ENCODE assay signal across 34 mouse cellular contexts in genomic region chr1:190981412-190981811, GRCm38 (mm10). TPM values are rescaled to one million over a fixed set of nuclear protein-coding genes. Genes with fewer than 3 reads are reported as not detected.
DNase-seq lines count a peak whose midpoint lies in the region; ATAC-seq and TF ChIP-seq lines count a peak whose summit lies in the region.
"Had no signal": no experiment of that assay in that cellular context is flagged by ENCODE, and none has a peak within 500 bp of the region (broad histone marks: within the 10 kb centered on the region; RNA-seq: fewer than 3 reads in every experiment).

No protein-coding gene starts in this region.

- H3K4me2 ChIP-seq in heart, embryonic 12.5 days, result no peak overlapping the region
- H3K4me2 ChIP-seq: forebrain, embryonic 13.5 days; heart, embryonic 11.5 days; heart, embryonic 15.5 days; hindbrain, embryonic 13.5 days; intestine, embryonic 15.5 days had no signal

- TF ChIP-seq POLR2A in testis, adult 2 months (IDR thresholded peaks at IDR 0.05; ENCODE audit: control insufficient read depth, low read depth, low read length), result no peak

- no peak overlapping the region for H3K4me3 ChIP-seq in heart, embryonic 12.5 days
- H3K4me3 ChIP-seq in testis, adult 2 months (ENCODE audit: control insufficient read depth, low read depth, low read length), result peak overlapping the region; percentile 81
- H3K4me3 ChIP-seq: forebrain, embryonic 10.5 days; forebrain, embryonic 13.5 days; gastrocnemius, adult 2 months; heart, embryonic 15.5 days; hindbrain, embryonic 10.5 days; hindbrain, embryonic 13.5 days; intestine, embryonic 15.5 days had no signal

- H3K9ac ChIP-seq in heart, embryonic 12.5 days, result no peak overlapping the region
- H3K9ac ChIP-seq: forebrain, embryonic 13.5 days; heart, embryonic 15.5 days; hindbrain, embryonic 13.5 days; intestine, embryonic 15.5 days had no signal

- TF ChIP-seq CTCF in testis, adult 2 months (IDR thresholded peaks at IDR 0.05; ENCODE audit: control insufficient read depth, insufficient read depth, insufficient replicate concordance, low read depth, low read length), result no peak

- no peaks in the 10 kb centered on the region for H3K27me3 ChIP-seq in heart, embryonic 12.5 days (replicated peaks)
- H3K27me3 ChIP-seq in testis, adult 2 months (ENCODE audit: control insufficient read depth, insufficient read depth, low read length), result no peaks in the 10 kb centered on the region; the same call in 1 of the 2 replicates
- H3K27me3 ChIP-seq: forebrain, embryonic 13.5 days; heart, embryonic 15.5 days; hindbrain, embryonic 13.5 days; intestine, embryonic 15.5 days had no signal

- H3K9me3 ChIP-seq in heart, embryonic 12.5 days (replicated peaks), result no peaks in the 10 kb centered on the region
- H3K9me3 ChIP-seq: forebrain, embryonic 10.5 days; forebrain, embryonic 13.5 days; G1E; heart, embryonic 15.5 days; hindbrain, embryonic 10.5 days; hindbrain, embryonic 13.5 days; intestine, embryonic 15.5 days had no signal

- DNase-seq in heart, adult 9 months (ENCODE audit: low spot score in 2 of 2), result no peak
- DNase-seq in testis, postnatal 14 days (ENCODE audit: low spot score), result no peak
- peak; percentile 17 to 22 for DNase-seq in B cell, adult 2 months
- no peak for DNase-seq in MN1 (ENCODE audit: low spot score)
- DNase-seq in lung, postnatal 14 days, result no peak
- DNase-seq: adrenal gland, adult 2 months; adrenal gland, postnatal 14 days; cerebellum, adult 11 months; cerebellum, adult 8-10 months; cerebellum, postnatal 10 days; cerebellum, postnatal 36 days; gastrocnemius, adult 2 months; gastrocnemius, postnatal 14 days; heart, adult 11 months; heart, postnatal 10 days; heart, postnatal 36 days had no signal

- 0 out of 2 replicates have a peak, but pooled peaks cover under 1% of the 10 kb centered on the region for H3K36me3 ChIP-seq in heart, embryonic 12.5 days
- H3K36me3 ChIP-seq in testis, adult 2 months (ENCODE audit: control insufficient read depth, insufficient read depth, low read length), result no peaks in the 10 kb centered on the region
- H3K36me3 ChIP-seq: forebrain, embryonic 10.5 days; G1E; heart, embryonic 15.5 days; hindbrain, embryonic 10.5 days; hindbrain, embryonic 13.5 days; intestine, embryonic 15.5 days had no signal

- peaks cover 26% of the 10 kb centered on the region for H3K4me1 ChIP-seq in heart, embryonic 12.5 days (replicated peaks)
- H3K4me1 ChIP-seq in testis, adult 2 months (ENCODE audit: control insufficient read depth, insufficient read depth, low read length), result peaks cover 7% of the 10 kb centered on the region

- no peak for ATAC-seq in heart, embryonic 12.5 days (ENCODE audit: insufficient number of reproducible peaks, low FRiP score)
- peak; percentile 51; the same call in 1 of the 2 replicates for ATAC-seq in neutrophil, adult 5-6 weeks (ENCODE audit: extremely low read depth, insufficient number of reproducible peaks, low FRiP score, poor library complexity, severe bottlenecking)
- ATAC-seq: forebrain, embryonic 13.5 days; forebrain, embryonic 16.5 days; hindbrain, embryonic 16.5 days; intestine, embryonic 15.5 days had no signal

- 78% methylated on average over 4 of the region's 4 CpGs for WGBS in heart, embryonic 12.5 days

- H3K27ac ChIP-seq in heart, embryonic 12.5 days (ENCODE audit: poor library complexity, severe bottlenecking), result peak overlapping the region; percentile 20; the same call in 1 of the 2 replicates
- no peak overlapping the region for H3K27ac ChIP-seq in testis, adult 2 months (ENCODE audit: control insufficient read depth, insufficient read depth, low read depth, low read length)
- H3K27ac ChIP-seq: forebrain, embryonic 10.5 days; forebrain, embryonic 13.5 days; gastrocnemius, adult 2 months; heart, embryonic 15.5 days; hindbrain, embryonic 10.5 days; hindbrain, embryonic 13.5 days; intestine, embryonic 15.5 days had no signal

RNA-seq across cellular contexts. Expression of gene Vash2, which starts 2.3 kb away (rescaled TPM):
- polyA plus RNA-seq in heart, embryonic 12.5 days (2016; fragmentation: Nextera tagmentation; extraction: Ambion mirVana), result 68.6 and 74.0 TPM in 2 replicates
- 53.8 and 65.7 TPM in 2 replicates for polyA plus RNA-seq in testis, adult 2 months (2012; rRNA removed)
- total RNA-seq in neutrophil, adult 5-6 weeks (2017), result 0.23 TPM in 1 of 2 replicates, not detected in the other
- polyA plus RNA-seq: G1E had no signal

RNA-seq across cellular contexts. Expression of gene Flvcr1, which starts 44.5 kb away (rescaled TPM):
- polyA plus RNA-seq in heart, embryonic 12.5 days (2016; fragmentation: Nextera tagmentation; extraction: Ambion mirVana), result 4.4 and 5.4 TPM in 2 replicates
- polyA plus RNA-seq in testis, adult 2 months (2012; rRNA removed), result 4.1 and 4.2 TPM in 2 replicates
- total RNA-seq in neutrophil, adult 5-6 weeks (2017), result 48.7 and 55.7 TPM in 2 replicates

RNA-seq across cellular contexts. Expression of gene Spata45, which starts 55.0 kb away (rescaled TPM):
- polyA plus RNA-seq in heart, embryonic 12.5 days (2016; fragmentation: Nextera tagmentation; extraction: Ambion mirVana), result not detected in 2 replicates
- 136 and 182 TPM in 2 replicates for polyA plus RNA-seq in testis, adult 2 months (2012; rRNA removed)
- not detected in 2 replicates for total RNA-seq in neutrophil, adult 5-6 weeks (2017)
- total RNA-seq: adrenal gland, adult 2 months; adrenal gland, postnatal 14 days; adrenal gland, postnatal 4 days; G1E; gastrocnemius, adult 2 months; gastrocnemius, postnatal 14 days; gastrocnemius, postnatal 4 days; heart, postnatal 10 days; heart, postnatal 36 days had no signal
- polyA plus RNA-seq: adrenal gland, adult 2 months; cortical plate, adult 2 months; embryonic facial prominence, embryonic 11.5 days; embryonic facial prominence, embryonic 14.5 days; forebrain, embryonic 10.5 days; forebrain, embryonic 13.5 days; forebrain, embryonic 16.5 days; G1E; heart, embryonic 15.5 days; hindbrain, embryonic 10.5 days; hindbrain, embryonic 13.5 days; hindbrain, embryonic 16.5 days; intestine, embryonic 15.5 days had no signal

RNA-seq across cellular contexts. Expression of gene Angel2, which starts 56.5 kb away (rescaled TPM):
- 38.2 and 38.3 TPM in 2 replicates for polyA plus RNA-seq in heart, embryonic 12.5 days (2016; fragmentation: Nextera tagmentation; extraction: Ambion mirVana)
- 18.3 and 18.6 TPM in 2 replicates for polyA plus RNA-seq in testis, adult 2 months (2012; rRNA removed)
- total RNA-seq in neutrophil, adult 5-6 weeks (2017), result 53.8 and 62.5 TPM in 2 replicates

Comparison
In these comparisons a context has a peak if more than half of its experiments do, and no peak if none do; other contexts are left out.
1. DNase-seq: peak in B cell, adult 2 months (2 of 2); none in heart, adult 9 months (0 of 2), testis, postnatal 14 days (single experiment), MN1 (single experiment) and lung, postnatal 14 days (single experiment).
2. RNA of gene Spata45, which starts 55.0 kb away (polyA plus RNA-seq): 136 to 182 TPM in testis, adult 2 months; not detected in heart, embryonic 12.5 days; every median in the first group is over 100 times any median in the second.